ENCODE assay signal across 7 mouse cellular contexts in the genomic region with DNA sequence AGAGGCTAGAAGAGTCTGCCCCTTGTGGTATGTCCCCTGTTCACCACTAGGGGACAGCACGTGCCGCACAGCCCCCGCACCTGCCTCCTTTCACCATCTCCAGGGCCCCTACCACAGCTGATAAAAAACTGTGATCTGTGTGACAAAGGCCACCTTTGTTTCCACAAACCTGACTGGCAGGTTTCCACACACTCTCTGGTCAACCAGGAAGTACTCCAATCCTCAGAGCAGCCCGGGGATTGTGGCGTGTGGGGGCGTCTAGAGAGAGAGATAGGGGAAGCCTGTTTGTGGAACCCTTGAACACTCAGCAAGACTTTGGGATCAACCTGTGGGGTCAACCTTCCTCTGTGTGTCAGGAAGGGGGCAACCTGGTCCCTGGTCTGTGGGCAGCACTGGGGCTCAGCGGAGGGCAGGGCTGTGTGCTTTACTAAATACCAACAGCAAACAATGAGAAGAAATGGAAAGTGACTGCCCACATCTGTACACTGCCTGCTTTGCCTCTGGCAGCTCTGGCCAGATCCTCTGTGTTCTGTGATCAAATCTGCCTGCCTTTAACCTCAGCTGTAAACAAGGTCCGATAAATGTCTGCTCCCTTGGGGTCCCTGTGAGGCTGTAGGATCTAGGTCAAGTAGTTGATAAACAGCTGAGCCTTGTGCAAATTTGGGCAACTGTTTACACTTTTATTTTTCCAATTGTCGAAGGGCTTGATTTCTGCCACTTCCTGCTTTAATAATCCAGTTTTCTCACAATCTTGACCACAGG. TPM values are rescaled to one million over a fixed set of nuclear protein-coding genes. Genes with fewer than 3 reads are reported as not detected.
A peak's percentile ranks its signal among the peaks of the same experiment; 100 is the strongest.
DNase-seq lines count a peak whose midpoint lies in the region; ATAC-seq and TF ChIP-seq lines count a peak whose summit lies in the region.

No protein-coding gene starts in this region.

- peak overlapping the region; percentile 67 for H3K27ac ChIP-seq in embryonic facial prominence, embryonic 11.5 days (replicated peaks; ENCODE audit: low read depth, low read length)
- peak overlapping the region; percentile 95 for H3K27ac ChIP-seq in intestine, embryonic 16.5 days (ENCODE audit: low read length)
- H3K27ac ChIP-seq in stomach, embryonic 15.5 days, result peak overlapping the region; percentile 94

- H3K4me2 ChIP-seq in embryonic facial prominence, embryonic 11.5 days (ENCODE audit: low read depth, low read length), result no peak overlapping the region; the same call in 1 of the 2 replicates
- peak overlapping the region; percentile 44 for H3K4me2 ChIP-seq in intestine, embryonic 16.5 days (ENCODE audit: low read depth, low read length)
- H3K4me2 ChIP-seq in stomach, embryonic 15.5 days, result peak overlapping the region; percentile 31

- peaks cover 3% of the 10 kb centered on the region; the same call in 1 of the 2 replicates for H3K36me3 ChIP-seq in E14TG2a.4 (ENCODE audit: insufficient read depth, low read length)
- no peaks in the 10 kb centered on the region for H3K36me3 ChIP-seq in embryonic facial prominence, embryonic 11.5 days (replicated peaks; ENCODE audit: control insufficient read depth, insufficient read depth, low read depth, low read length)
- peaks cover 22% of the 10 kb centered on the region for H3K36me3 ChIP-seq in intestine, embryonic 16.5 days (ENCODE audit: control insufficient read depth, insufficient read depth, low read length)
- 0 out of 2 replicates have a peak, but pooled peaks cover 24% of the 10 kb centered on the region for H3K36me3 ChIP-seq in stomach, embryonic 15.5 days

- peak; percentile 30; the same call in 1 of the 2 replicates for ATAC-seq in embryonic facial prominence, embryonic 11.5 days (replicated peaks; ENCODE audit: insufficient number of reproducible peaks, low FRiP score, low TSS enrichment, low read depth)
- ATAC-seq in intestine, embryonic 16.5 days, result peak; percentile 90
- ATAC-seq in stomach, embryonic 15.5 days (ENCODE audit: insufficient read depth, low FRiP score, low read depth), result peak; percentile 88

- WGBS in embryonic facial prominence, embryonic 11.5 days, result 9% methylated on average over 9 of the region's 9 CpGs
- 21% methylated on average over 9 of the region's 9 CpGs for WGBS in intestine, embryonic 16.5 days
- 27% methylated on average over 9 of the region's 9 CpGs for WGBS in stomach, embryonic 15.5 days

- peaks cover 62% of the 10 kb centered on the region for H3K4me1 ChIP-seq in E14TG2a.4 (replicated peaks; ENCODE audit: low read depth, low read length)
- peaks cover 3% of the 10 kb centered on the region; the same call in 1 of the 2 replicates for H3K4me1 ChIP-seq in embryonic facial prominence, embryonic 11.5 days (ENCODE audit: control insufficient read depth, insufficient read depth, low read length)
- peaks cover 42% of the 10 kb centered on the region for H3K4me1 ChIP-seq in intestine, embryonic 16.5 days (ENCODE audit: control insufficient read depth, insufficient read depth, low read length)
- H3K4me1 ChIP-seq in stomach, embryonic 15.5 days, result peaks cover 19% of the 10 kb centered on the region

- peak; percentile 58 for DNase-seq in CD4-positive helper T cell, adult 2 months (ENCODE audit: low read depth, low spot score)
- peak; percentile 58 for DNase-seq in embryonic facial prominence, embryonic 11.5 days (ENCODE audit: low spot score)
- peak; percentile 62 for DNase-seq in lung, postnatal 10 days
- no peak for DNase-seq in layer of hippocampus, postnatal 14 days (ENCODE audit: low spot score in 2 of 2)

- peaks cover 3% of the 10 kb centered on the region for H3K27me3 ChIP-seq in E14TG2a.4 (ENCODE audit: insufficient read depth, low read length)
- H3K27me3 ChIP-seq in embryonic facial prominence, embryonic 11.5 days (ENCODE audit: control insufficient read depth, insufficient read depth, low read length), result no peaks in the 10 kb centered on the region
- H3K27me3 ChIP-seq in intestine, embryonic 16.5 days (replicated peaks; ENCODE audit: control insufficient read depth, insufficient read depth, low read length), result no peaks in the 10 kb centered on the region
- no peaks in the 10 kb centered on the region for H3K27me3 ChIP-seq in stomach, embryonic 15.5 days (replicated peaks)

- no peak overlapping the region for H3K9ac ChIP-seq in embryonic facial prominence, embryonic 11.5 days (replicated peaks; ENCODE audit: low read length)
- peak overlapping the region; percentile 59 for H3K9ac ChIP-seq in intestine, embryonic 16.5 days (ENCODE audit: low read depth, low read length)
- H3K9ac ChIP-seq in stomach, embryonic 15.5 days, result no peak overlapping the region

- peak; percentile 95 for TF ChIP-seq CTCF in E14TG2a.4 (conservative IDR thresholded peaks at IDR 0.05; ENCODE audit: low read length)

- no peaks in the 10 kb centered on the region for H3K9me3 ChIP-seq in E14TG2a.4 (ENCODE audit: low read length)
- no peaks in the 10 kb centered on the region for H3K9me3 ChIP-seq in embryonic facial prominence, embryonic 11.5 days (replicated peaks; ENCODE audit: control insufficient read depth, low read length)
- no peaks in the 10 kb centered on the region for H3K9me3 ChIP-seq in intestine, embryonic 16.5 days (ENCODE audit: control insufficient read depth, low read length)
- H3K9me3 ChIP-seq in stomach, embryonic 15.5 days, result no peaks in the 10 kb centered on the region

- peak overlapping the region; percentile 62 for H3K4me3 ChIP-seq in E14TG2a.4 (replicated peaks; ENCODE audit: low read length)
- no peak overlapping the region for H3K4me3 ChIP-seq in embryonic facial prominence, embryonic 11.5 days (ENCODE audit: low read depth, low read length)
- H3K4me3 ChIP-seq in intestine, embryonic 16.5 days (ENCODE audit: low read length), result peak overlapping the region; percentile 19; the same call in 1 of the 2 replicates
- H3K4me3 ChIP-seq in stomach, embryonic 15.5 days (replicated peaks), result no peak overlapping the region

RNA-seq across cellular contexts. Expression of a gene that starts 12.9 kb away (rescaled TPM):
- 14.0 and 14.4 TPM in 2 replicates for polyA plus RNA-seq in embryonic facial prominence, embryonic 11.5 days (2014; fragmentation: Nextera tagmentation; extraction: Ambion mirVana)
- 9.9 and 11.1 TPM in 2 replicates for polyA plus RNA-seq in intestine, embryonic 16.5 days (2015; fragmentation: Nextera tagmentation; extraction: Ambion mirVana)
- 14.7 and 18.6 TPM in 2 replicates for polyA plus RNA-seq in stomach, embryonic 15.5 days (2015; fragmentation: Nextera tagmentation; extraction: Ambion mirVana)
- total RNA-seq in layer of hippocampus, postnatal 14 days (2021), result 10 to 100 TPM; 37.0 to 41.8 TPM

RNA-seq across cellular contexts. Expression of a gene that starts 27.8 kb away (rescaled TPM):
- polyA plus RNA-seq in embryonic facial prominence, embryonic 11.5 days (2014; fragmentation: Nextera tagmentation; extraction: Ambion mirVana), result 0.39 and 0.60 TPM in 2 replicates
- 0.97 and 1.0 TPM in 2 replicates for polyA plus RNA-seq in intestine, embryonic 16.5 days (2015; fragmentation: Nextera tagmentation; extraction: Ambion mirVana)
- 1.2 and 1.3 TPM in 2 replicates for polyA plus RNA-seq in stomach, embryonic 15.5 days (2015; fragmentation: Nextera tagmentation; extraction: Ambion mirVana)
- total RNA-seq in layer of hippocampus, postnatal 14 days (2021), result 1 to 10 TPM; 5.4 to 5.6 TPM

RNA-seq across cellular contexts. Expression of a gene that starts 57.2 kb away (rescaled TPM):
- polyA plus RNA-seq in embryonic facial prominence, embryonic 11.5 days (2014; fragmentation: Nextera tagmentation; extraction: Ambion mirVana), result 29.4 and 33.4 TPM in 2 replicates
- 16.2 and 16.3 TPM in 2 replicates for polyA plus RNA-seq in intestine, embryonic 16.5 days (2015; fragmentation: Nextera tagmentation; extraction: Ambion mirVana)
- polyA plus RNA-seq in stomach, embryonic 15.5 days (2015; fragmentation: Nextera tagmentation; extraction: Ambion mirVana), result 20.5 and 21.1 TPM in 2 replicates
- 1 to 10 TPM; 1.6 to 2.2 TPM for total RNA-seq in layer of hippocampus, postnatal 14 days (2021)

Comparison
In these comparisons a context has a peak if more than half of its experiments do, and no peak if none do; other contexts are left out.
1. DNase-seq: peak in CD4-positive helper T cell, adult 2 months (single experiment), embryonic facial prominence, embryonic 11.5 days (single experiment) and lung, postnatal 10 days (single experiment); none in layer of hippocampus, postnatal 14 days (0 of 2).
2. H3K4me3 ChIP-seq: peak in E14TG2a.4 (single experiment) and intestine, embryonic 16.5 days (single experiment); none in embryonic facial prominence, embryonic 11.5 days (single experiment) and stomach, embryonic 15.5 days (single experiment).
3. ATAC-seq: peak in every context shown above with its lines; median percentile 90 in intestine, embryonic 16.5 days; 88 in stomach, embryonic 15.5 days; 30 in embryonic facial prominence, embryonic 11.5 days.
4. Peak in every context shown above with its lines, with median percentiles within 50 percentile points of each other: H3K27ac ChIP-seq.